Mouse (Mus musculus) forebrain, embryonic 16.5 days (tissue): ENCODE measurements around the gene Vmn1r232. TPM values are rescaled to one million over a fixed set of nuclear protein-coding genes. Genes with fewer than 3 reads are reported as not detected.

Source experiments
- polyA plus RNA-seq: library from polyadenylated mRNA; unstranded; fragments of >200 nt; fragmentation: Nextera tagmentation; extraction: Ambion mirVana; gene quantifications from 2 replicates; pipeline ENCODE4 v1.2.1, GENCODE M21; 2015

Vmn1r232 gene
- polyA plus RNA-seq, 1 experiment from 2014 or later: not detected

Other genes starting within 250 kb of the Vmn1r232 start
- gene Vmn1r226, start 236.9 kb downstream of the Vmn1r232 start, polyA plus RNA-seq: not detected in 2 replicates
- not detected in 2 replicates for gene Vmn1r227, start 189.9 kb downstream of the Vmn1r232 start, polyA plus RNA-seq
- not detected in 2 replicates for gene Vmn1r228, start 133.6 kb downstream of the Vmn1r232 start, polyA plus RNA-seq
- gene Vmn1r229, start 108.2 kb downstream of the Vmn1r232 start, polyA plus RNA-seq: 0.03 TPM in 1 of 2 replicates, not detected in the other
- gene Vmn1r230, start 79.3 kb downstream of the Vmn1r232 start, polyA plus RNA-seq: not detected in 2 replicates
- not detected in 2 replicates for gene Vmn1r231, start 14.6 kb downstream of the Vmn1r232 start, polyA plus RNA-seq
- gene Ppp2r1a, start 25.6 kb upstream of the Vmn1r232 start, polyA plus RNA-seq: 651 and 692 TPM in 2 replicates
- not detected in 2 replicates for gene Vmn1r233, start 76.8 kb upstream of the Vmn1r232 start, polyA plus RNA-seq
- 20.8 and 21.5 TPM in 2 replicates for gene Zfp160, start 89.2 kb upstream of the Vmn1r232 start, polyA plus RNA-seq